Mouse (Mus musculus) hindbrain, postnatal 0 days (tissue): ENCODE data around the gene Ralbp1. TPM values are rescaled to one million over a fixed set of nuclear protein-coding genes. Genes with fewer than 3 reads are reported as not detected.
A peak's percentile ranks its signal among the peaks of the same experiment; 100 is the strongest.

Source experiments
- ATAC-seq: fragments of 200-750 bp; cut with Nextera tagmentation; 2 replicates; pipeline ENCODE4 v1.8.0; 2017; ENCODE audit warnings: mild to moderate bottlenecking, moderate TSS enrichment, moderate library complexity
- DNase-seq: peaks from one replicate; pipeline ENCODE4 v3.0.0-alpha.2; 2015; ENCODE audit warnings: low spot score
- H3K27ac ChIP-seq: fragments of 300-500 bp; sonication (generic); 2 replicates; pipeline ENCODE4 v1.5.1; 2014; ENCODE audit warnings: mild to moderate bottlenecking
- H3K27me3 ChIP-seq: fragments of 300-500 bp; sonication (generic); 2 replicates; pipeline ENCODE4 v1.6.1; 2014; ENCODE audit warnings: low read length, mixed read lengths; ENCODE audit not compliant: insufficient read depth
- H3K36me3 ChIP-seq: fragments of 300-500 bp; sonication (generic); 2 replicates; pipeline ENCODE4 v1.6.1; 2014; ENCODE audit warnings: low read length, mixed read lengths; ENCODE audit not compliant: insufficient read depth
- H3K4me1 ChIP-seq: fragments of 300-500 bp; sonication (generic); 2 replicates; pipeline ENCODE4 v1.6.1; 2014; ENCODE audit warnings: antibody characterized with exemption, low read length, mixed read lengths; ENCODE audit not compliant: insufficient read depth
- H3K4me2 ChIP-seq: fragments of 300-500 bp; sonication (generic); 2 replicates; pipeline ENCODE4 v1.6.1; 2014; ENCODE audit warnings: low read depth, mild to moderate bottlenecking, low read length, moderate library complexity, mixed read lengths
- H3K4me3 ChIP-seq: fragments of 300-500 bp; sonication (generic); 2 replicates; pipeline ENCODE4 v1.5.1; 2014; ENCODE audit warnings: low read length
- H3K9ac ChIP-seq: fragments of 300-500 bp; sonication (generic); replicated peaks from 2 replicates; pipeline ENCODE4 v1.6.1; 2014; ENCODE audit warnings: mild to moderate bottlenecking, low read length, moderate library complexity, mixed read lengths
- H3K9me3 ChIP-seq: fragments of 300-500 bp; sonication (generic); 2 replicates; pipeline ENCODE4 v1.6.1; 2016; ENCODE audit warnings: low read length, mixed read lengths
- CTCF ChIP-seq: IDR thresholded peaks from 2 replicates; pipeline ENCODE4 v1.5.1; 2016; ENCODE audit warnings: antibody characterized with exemption, control low read depth, low read depth
- WGBS: fragments of 180-500 bp; shearing (Covaris S2); extraction: QIAGEN DNeasy Blood & Tissue Kit; methylation state at CpG from one replicate; pipeline ENCODE4 v1.1.7; 2014; 5-methylcytosine and 5-hydroxymethylcytosine counted together
- polyA plus RNA-seq: library from polyadenylated mRNA; unstranded; fragments of >200 nt; fragmentation: Nextera tagmentation; extraction: Ambion mirVana; gene quantifications from 2 replicates; pipeline ENCODE4 v1.2.1, GENCODE M21; 2015
- total RNA-seq: library from RNA; depleted of rRNA; stranded (reverse); fragments of >200 nt; gene quantifications from 2 replicates; pipeline ENCODE4 v1.2.3, GENCODE M21; 2014

Ralbp1 gene
- total and polyA plus RNA-seq, 2 experiments from 2014 or later: 35.9 to 54.0 TPM

GRCm38 (mm10) chr17:65869720-65870119 lies 15.9 kb downstream of the Ralbp1 start:
- ATAC-seq (no peak), DNase-seq (no peak)
- no peaks in the 10 kb centered on the region for H3K27me3 ChIP-seq
- no peak for TF ChIP-seq CTCF
- no peaks in the 10 kb centered on the region; the same call in 1 of the 2 replicates for H3K36me3 ChIP-seq
- H3K27ac ChIP-seq: no peak overlapping the region
- no peak overlapping the region for H3K9ac ChIP-seq
- H3K4me3 ChIP-seq: no peak overlapping the region
- H3K4me1 ChIP-seq: peaks cover 13% of the 10 kb centered on the region
- no peak overlapping the region for H3K4me2 ChIP-seq
- 88% methylated on average over 10 of the region's 10 CpGs for WGBS
- H3K9me3 ChIP-seq: no peaks in the 10 kb centered on the region

- Histone ChIP-seq H3K27ac (no peak overlapping the region), H3K9me3 (no peaks in the 10 kb centered on the region), H3K36me3 (peaks cover 7% of the 10 kb centered on the region; the same call in 1 of the 2 replicates), H3K27me3 (no peaks in the 10 kb centered on the region), H3K9ac (no peak overlapping the region), H3K4me1 (peaks cover 13% of the 10 kb centered on the region), H3K4me2 (no peak overlapping the region), H3K4me3 (no peak overlapping the region)
- WGBS: 92% methylated on average over 5 of the region's 5 CpGs
- TF ChIP-seq CTCF: no peak
- ATAC-seq (no peak), DNase-seq (no peak)
Measured at GRCm38 (mm10) chr17:65867996-65868395, 17.6 kb downstream of the Ralbp1 start.

- Histone ChIP-seq H3K9ac (no peak overlapping the region), H3K36me3 (peaks cover 7% of the 10 kb centered on the region; the same call in 1 of the 2 replicates), H3K4me1 (no peaks in the 10 kb centered on the region), H3K9me3 (no peaks in the 10 kb centered on the region), H3K4me3 (no peak overlapping the region), H3K27ac (no peak overlapping the region), H3K4me2 (no peak overlapping the region), H3K27me3 (no peaks in the 10 kb centered on the region)
- ATAC-seq (no peak), DNase-seq (no peak)
- WGBS: 78% methylated on average over 3 of the region's 3 CpGs
- TF ChIP-seq CTCF: no peak
Measured at GRCm38 (mm10) chr17:65866201-65866600, 19.4 kb downstream of the Ralbp1 start.

GRCm38 (mm10) chr17:65865265-65865664 lies 20.3 kb downstream of the Ralbp1 start:
- no peak for TF ChIP-seq CTCF
- Histone ChIP-seq H3K36me3 (peaks cover 7% of the 10 kb centered on the region; the same call in 1 of the 2 replicates), H3K9me3 (no peaks in the 10 kb centered on the region), H3K4me2 (no peak overlapping the region), H3K4me1 (no peaks in the 10 kb centered on the region), H3K9ac (no peak overlapping the region), H3K27ac (no peak overlapping the region), H3K4me3 (no peak overlapping the region), H3K27me3 (no peaks in the 10 kb centered on the region)
- no peak for DNase-seq
- ATAC-seq: no peak

GRCm38 (mm10) chr17:65864742-65865141 lies 20.9 kb downstream of the Ralbp1 start:
- Histone ChIP-seq H3K27ac (no peak overlapping the region), H3K4me2 (no peak overlapping the region), H3K9me3 (no peaks in the 10 kb centered on the region), H3K4me3 (no peak overlapping the region), H3K36me3 (peaks cover 7% of the 10 kb centered on the region; the same call in 1 of the 2 replicates), H3K9ac (no peak overlapping the region), H3K27me3 (no peaks in the 10 kb centered on the region), H3K4me1 (no peaks in the 10 kb centered on the region)
- TF ChIP-seq CTCF: peak; percentile 88
- peak; percentile 82 for DNase-seq
- ATAC-seq: 0 out of 2 replicates have a peak, but pooled peaks have one; percentile 19
- 35% methylated on average over 4 of the region's 4 CpGs for WGBS

GRCm38 (mm10) chr17:65863830-65864229 lies 21.8 kb downstream of the Ralbp1 start:
- H3K4me3 ChIP-seq: no peak overlapping the region
- H3K4me2 ChIP-seq: no peak overlapping the region
- H3K27me3 ChIP-seq: no peaks in the 10 kb centered on the region
- peaks cover 13% of the 10 kb centered on the region for H3K36me3 ChIP-seq
- ATAC-seq (no peak), DNase-seq (no peak)
- 96% methylated on average over 12 of the region's 12 CpGs for WGBS
- H3K27ac ChIP-seq: no peak overlapping the region
- no peaks in the 10 kb centered on the region for H3K4me1 ChIP-seq
- H3K9me3 ChIP-seq: no peaks in the 10 kb centered on the region
- TF ChIP-seq CTCF: no peak
- H3K9ac ChIP-seq: no peak overlapping the region

GRCm38 (mm10) chr17:65862579-65862978 lies 23.0 kb downstream of the Ralbp1 start:
- Histone ChIP-seq H3K4me3 (no peak overlapping the region), H3K4me1 (no peaks in the 10 kb centered on the region), H3K9ac (no peak overlapping the region), H3K36me3 (peaks cover 21% of the 10 kb centered on the region), H3K4me2 (no peak overlapping the region), H3K9me3 (no peaks in the 10 kb centered on the region), H3K27me3 (no peaks in the 10 kb centered on the region), H3K27ac (no peak overlapping the region)
- DNase-seq (peak; percentile 72), ATAC-seq (peak; percentile 70; the same call in 1 of the 2 replicates)
- 44% methylated on average over 4 of the region's 4 CpGs for WGBS
- peak; percentile 69 for TF ChIP-seq CTCF
